Mouse (Mus musculus): ENCODE data around the gene Nr1d2. TPM values are rescaled to one million over a fixed set of nuclear protein-coding genes. Genes with fewer than 3 reads are reported as not detected.
A peak's percentile ranks its signal among the peaks of the same experiment; 100 is the strongest.
"Not testable (repeated sequence)": the region's sequence is repeated elsewhere in the genome, so short reads cannot be mapped to it uniquely, and the experiment has no call there.

Nr1d2 gene
- polyA plus RNA-seq, 1 experiment: 17.0 TPM

DNA sequence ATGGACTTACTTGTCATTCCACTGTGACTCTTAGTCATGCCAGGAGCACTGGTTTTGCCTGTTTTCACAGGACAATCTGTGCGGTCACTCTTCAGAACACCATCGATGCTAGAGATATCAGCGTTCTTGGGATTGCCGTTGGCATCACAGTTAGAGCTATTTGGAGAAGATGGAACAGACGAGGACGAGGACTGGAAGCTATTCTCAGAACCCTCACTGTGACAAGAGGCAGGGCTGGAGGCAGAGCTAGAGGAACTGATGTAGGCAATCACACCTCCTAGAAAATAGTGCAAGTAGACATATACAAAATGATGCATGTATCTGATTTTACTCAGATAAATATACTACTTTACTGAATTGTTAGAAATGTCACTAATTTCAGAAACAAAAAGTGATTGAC, 16.9 kb downstream of the Nr1d2 start:
- Histone ChIP-seq H3K27ac (ENCODE audit: insufficient read depth, low read depth, low read length) (no peak overlapping the region), H3K27me3 (replicated peaks; ENCODE audit: control insufficient read depth, insufficient read depth, low read length) (no peaks in the 10 kb centered on the region), H3K4me1 (ENCODE audit: control insufficient read depth, insufficient read depth, low read length) (no peaks in the 10 kb centered on the region; the same call in 1 of the 2 replicates), H3K36me3 (ENCODE audit: control insufficient read depth, insufficient read depth, low read length) (peaks cover 1% of the 10 kb centered on the region), H3K4me3 (ENCODE audit: insufficient read depth, low read depth, low read length) (no peak overlapping the region)
- TF ChIP-seq CTCF (conservative IDR thresholded peaks at IDR 0.05; ENCODE audit: insufficient read depth, insufficient read length, low read depth, low read length) (no peak), POLR2A (IDR thresholded peaks at IDR 0.05; ENCODE audit: low read depth, low read length) (no peak)
- DNase-seq: no peak
- 96% methylated on average over 6 of the region's 6 CpGs for WGBS

DNA sequence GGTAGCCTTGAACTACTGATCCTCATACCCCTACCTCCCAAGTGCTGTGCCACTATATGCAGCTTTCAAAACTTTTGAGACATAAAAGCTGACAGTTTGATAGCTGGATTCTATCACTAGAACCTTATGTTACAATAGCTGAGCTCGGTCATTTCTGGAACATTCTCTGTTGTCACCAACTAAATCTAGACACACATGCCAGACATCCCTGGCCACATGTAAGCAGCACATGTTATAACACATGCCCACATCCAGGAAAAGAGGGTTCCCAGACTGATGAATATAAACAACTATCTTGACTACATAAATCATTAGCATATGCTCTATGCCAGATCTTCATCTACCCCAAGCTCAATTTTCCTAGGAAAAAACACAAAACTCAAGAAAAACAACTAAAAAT, 21.8 kb downstream of the Nr1d2 start:
- no peak overlapping the region for H3K27ac ChIP-seq (ENCODE audit: insufficient read depth, low read depth, low read length)
- no peaks in the 10 kb centered on the region for H3K27me3 ChIP-seq (replicated peaks; ENCODE audit: control insufficient read depth, insufficient read depth, low read length)
- peaks cover 9% of the 10 kb centered on the region for H3K36me3 ChIP-seq (ENCODE audit: control insufficient read depth, insufficient read depth, low read length)
- no peak overlapping the region for H3K4me3 ChIP-seq (ENCODE audit: insufficient read depth, low read depth, low read length)
- DNase-seq: no peak
- TF ChIP-seq POLR2A (IDR thresholded peaks at IDR 0.05; ENCODE audit: low read depth, low read length): no peak
- no peak for TF ChIP-seq CTCF (conservative IDR thresholded peaks at IDR 0.05; ENCODE audit: insufficient read depth, insufficient read length, low read depth, low read length)
- WGBS: 85% methylated on average over 1 of the region's 1 CpGs
- H3K4me1 ChIP-seq (ENCODE audit: control insufficient read depth, insufficient read depth, low read length): no peaks in the 10 kb centered on the region

DNA sequence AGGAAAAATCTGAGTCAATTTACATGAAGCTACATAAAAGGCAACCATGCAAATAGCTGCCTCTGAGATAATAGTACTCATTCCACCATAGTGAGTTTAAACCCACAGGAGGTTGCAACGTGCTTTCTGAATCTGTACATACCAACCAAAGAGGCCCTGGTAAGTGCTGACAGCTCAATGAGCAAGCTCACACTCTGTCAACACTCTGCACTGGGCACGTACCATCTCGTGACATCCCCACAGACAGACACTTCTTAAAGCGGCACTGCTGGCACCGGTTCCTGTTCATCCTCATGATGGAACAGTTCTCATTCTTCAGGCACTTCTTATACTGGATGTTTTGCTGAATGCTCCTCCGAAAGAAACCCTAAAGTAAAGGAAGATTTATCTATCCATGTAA, 22.5 kb downstream of the Nr1d2 start:
- DNase-seq: no peak
- Histone ChIP-seq H3K27me3 (replicated peaks; ENCODE audit: control insufficient read depth, insufficient read depth, low read length) (no peaks in the 10 kb centered on the region), H3K4me1 (ENCODE audit: control insufficient read depth, insufficient read depth, low read length) (no peaks in the 10 kb centered on the region), H3K4me3 (ENCODE audit: insufficient read depth, low read depth, low read length) (no peak overlapping the region), H3K36me3 (ENCODE audit: control insufficient read depth, insufficient read depth, low read length) (peaks cover 11% of the 10 kb centered on the region), H3K27ac (ENCODE audit: insufficient read depth, low read depth, low read length) (no peak overlapping the region)
- TF ChIP-seq POLR2A (IDR thresholded peaks at IDR 0.05; ENCODE audit: low read depth, low read length) (no peak), CTCF (conservative IDR thresholded peaks at IDR 0.05; ENCODE audit: insufficient read depth, insufficient read length, low read depth, low read length) (no peak)
- WGBS: 94% methylated on average over 6 of the region's 6 CpGs

DNA sequence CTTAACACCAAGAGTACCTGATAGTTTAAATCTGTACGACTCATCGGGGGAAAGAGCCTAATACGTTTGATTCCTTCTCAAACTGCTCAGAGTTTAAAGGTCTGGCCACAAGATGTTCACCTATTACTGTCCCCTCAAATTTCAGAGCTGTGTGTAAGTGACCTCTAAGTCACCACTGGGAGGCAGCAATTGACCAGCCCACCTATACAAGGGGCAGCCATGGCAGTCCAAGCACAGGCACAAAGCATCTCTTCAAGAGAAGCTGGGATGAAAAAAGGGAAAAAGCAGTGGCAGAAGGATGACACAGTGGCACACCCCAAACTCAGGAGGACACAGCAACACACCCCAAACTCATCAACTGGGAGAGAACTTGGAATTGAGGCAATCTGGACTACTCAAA, 28.1 kb downstream of the Nr1d2 start:
- Histone ChIP-seq H3K4me3 (ENCODE audit: insufficient read depth, low read depth, low read length) (no peak overlapping the region), H3K36me3 (ENCODE audit: control insufficient read depth, insufficient read depth, low read length) (peaks cover 23% of the 10 kb centered on the region), H3K27me3 (replicated peaks; ENCODE audit: control insufficient read depth, insufficient read depth, low read length) (no peaks in the 10 kb centered on the region), H3K27ac (ENCODE audit: insufficient read depth, low read depth, low read length) (no peak overlapping the region), H3K4me1 (ENCODE audit: control insufficient read depth, insufficient read depth, low read length) (no peaks in the 10 kb centered on the region)
- WGBS: 87% methylated on average over 3 of the region's 3 CpGs
- DNase-seq: peak; percentile 34
- TF ChIP-seq POLR2A (IDR thresholded peaks at IDR 0.05; ENCODE audit: low read depth, low read length) (no peak), CTCF (conservative IDR thresholded peaks at IDR 0.05; ENCODE audit: insufficient read depth, insufficient read length, low read depth, low read length) (peak; percentile 53)

DNA sequence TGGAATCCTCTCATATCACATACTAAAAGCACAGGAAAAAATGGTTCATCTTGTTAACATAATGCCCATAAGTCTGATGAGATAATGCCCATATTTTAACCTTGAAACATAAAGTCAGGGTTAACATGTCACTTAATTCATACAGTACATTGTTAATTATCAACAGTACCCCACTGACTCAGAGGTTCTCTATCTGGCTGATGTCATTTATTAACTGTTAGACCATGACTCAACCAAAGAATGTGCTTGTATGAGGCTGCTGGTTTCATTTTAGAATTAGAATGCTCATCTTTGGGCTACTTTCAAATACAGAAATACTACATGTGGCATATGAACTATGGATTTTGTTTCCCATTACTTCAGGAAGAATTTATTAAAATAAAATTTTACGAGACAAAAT, 34.6 kb downstream of the Nr1d2 start:
- H3K4me3 ChIP-seq (ENCODE audit: insufficient read depth, low read depth, low read length); H3K4me1 ChIP-seq (ENCODE audit: control insufficient read depth, insufficient read depth, low read length); H3K27me3 ChIP-seq (replicated peaks; ENCODE audit: control insufficient read depth, insufficient read depth, low read length); H3K27ac ChIP-seq (ENCODE audit: insufficient read depth, low read depth, low read length): not testable (repeated sequence)
- WGBS: 90% methylated on average over 1 of the region's 1 CpGs
- DNase-seq: peak; percentile 29
- H3K36me3 ChIP-seq (ENCODE audit: control insufficient read depth, insufficient read depth, low read length): peaks cover 13% of the 10 kb centered on the region

DNA sequence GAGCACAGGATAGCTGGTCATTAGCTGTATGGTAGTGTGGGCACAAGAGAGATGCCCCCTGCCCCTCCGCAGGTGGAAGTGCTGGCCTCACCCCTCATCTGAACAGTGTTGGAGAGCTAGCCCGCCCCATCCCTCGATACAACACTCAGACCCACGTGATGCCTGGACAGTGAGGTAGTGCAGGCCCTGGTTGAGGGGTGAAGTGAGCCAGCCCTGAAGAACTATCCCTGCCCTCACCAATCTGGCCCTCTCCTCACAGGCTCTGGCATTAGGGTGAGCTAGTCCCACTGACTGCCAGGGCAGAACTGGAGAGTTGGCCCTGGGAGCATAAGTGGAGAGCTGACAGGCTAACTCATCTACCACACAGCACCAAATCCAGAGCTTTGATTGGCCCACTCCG, 37.5 kb downstream of the Nr1d2 start:
- Histone ChIP-seq H3K4me1 (ENCODE audit: control insufficient read depth, insufficient read depth, low read length) (0 out of 2 replicates have a peak, but pooled peaks cover 2% of the 10 kb centered on the region), H3K4me3 (ENCODE audit: insufficient read depth, low read depth, low read length) (no peak overlapping the region), H3K27ac (ENCODE audit: insufficient read depth, low read depth, low read length) (no peak overlapping the region), H3K36me3 (ENCODE audit: control insufficient read depth, insufficient read depth, low read length) (peaks cover 4% of the 10 kb centered on the region), H3K27me3 (replicated peaks; ENCODE audit: control insufficient read depth, insufficient read depth, low read length) (no peaks in the 10 kb centered on the region)
- no peak for DNase-seq
- 94% methylated on average over 5 of the region's 5 CpGs for WGBS
- TF ChIP-seq POLR2A (IDR thresholded peaks at IDR 0.05; ENCODE audit: low read depth, low read length) (no peak), CTCF (conservative IDR thresholded peaks at IDR 0.05; ENCODE audit: insufficient read depth, insufficient read length, low read depth, low read length) (no peak)

DNA sequence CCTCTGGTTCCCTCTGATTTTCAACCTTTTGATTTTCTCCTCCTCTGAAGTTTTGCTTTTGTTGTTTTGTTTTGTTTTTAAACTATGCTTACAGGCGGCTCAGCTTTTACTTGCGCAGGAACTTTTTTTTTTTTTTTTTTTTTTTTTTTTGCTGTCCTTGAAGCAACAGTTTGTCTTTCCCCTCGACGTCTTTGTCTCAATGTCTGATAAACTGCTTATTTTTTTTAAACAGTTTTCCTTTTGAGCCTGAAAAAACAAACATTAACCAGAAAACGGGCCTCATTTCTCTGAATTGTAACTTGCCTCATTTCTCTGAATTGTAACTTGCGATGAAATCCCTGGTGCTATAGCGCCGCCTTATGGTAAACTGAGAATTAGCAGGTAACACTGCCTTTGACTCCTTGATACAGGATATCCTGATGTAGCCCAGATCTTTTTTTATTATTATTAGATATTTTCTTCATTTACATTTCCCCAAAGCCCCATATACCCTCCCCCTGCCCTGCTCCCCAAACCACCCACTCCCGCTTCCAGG, 52.0 kb downstream of the Nr1d2 start:
- DNase-seq: peak; percentile 88
- Histone ChIP-seq H3K4me3 (ENCODE audit: insufficient read depth, low read depth, low read length) (no peak overlapping the region), H3K27ac (ENCODE audit: insufficient read depth, low read depth, low read length) (peak overlapping the region; percentile 82; the same call in 1 of the 2 replicates), H3K27me3 (replicated peaks; ENCODE audit: control insufficient read depth, insufficient read depth, low read length) (no peaks in the 10 kb centered on the region), H3K4me1 (ENCODE audit: control insufficient read depth, insufficient read depth, low read length) (no peaks in the 10 kb centered on the region), H3K36me3 (ENCODE audit: control insufficient read depth, insufficient read depth, low read length) (no peaks in the 10 kb centered on the region)
- TF ChIP-seq POLR2A (IDR thresholded peaks at IDR 0.05; ENCODE audit: low read depth, low read length) (no peak), CTCF (conservative IDR thresholded peaks at IDR 0.05; ENCODE audit: insufficient read depth, insufficient read length, low read depth, low read length) (no peak; the same call in 1 of the 2 replicates)
- 26% methylated on average over 9 of the region's 9 CpGs for whole genome bisulfite sequencing

DNA sequence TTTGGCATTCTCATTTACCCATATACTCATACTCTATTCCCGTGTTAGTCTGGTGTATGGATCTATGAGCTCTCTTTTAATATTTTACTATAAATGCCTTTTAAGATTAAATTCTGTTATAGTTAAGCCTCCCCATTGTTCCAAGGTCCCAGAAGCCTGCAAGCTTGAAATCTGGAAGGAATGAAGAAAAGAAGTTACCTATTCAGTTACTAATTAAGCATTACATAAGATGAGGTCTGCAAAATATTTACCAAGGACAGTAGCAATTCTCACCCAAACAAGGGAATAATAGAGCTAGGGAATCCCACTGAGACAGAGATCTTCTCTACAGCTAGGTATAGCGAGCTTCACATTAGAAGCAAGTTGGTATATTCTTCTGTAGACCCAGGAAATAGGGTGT, 61.4 kb downstream of the Nr1d2 start:
- DNase-seq: peak; percentile 61
- H3K4me1 ChIP-seq (ENCODE audit: control insufficient read depth, insufficient read depth, low read length); H3K36me3 ChIP-seq (ENCODE audit: control insufficient read depth, insufficient read depth, low read length); H3K4me3 ChIP-seq (ENCODE audit: insufficient read depth, low read depth, low read length); H3K27me3 ChIP-seq (replicated peaks; ENCODE audit: control insufficient read depth, insufficient read depth, low read length); H3K27ac ChIP-seq (ENCODE audit: insufficient read depth, low read depth, low read length): not testable (repeated sequence)
- 43% methylated on average over 2 of the region's 2 CpGs for WGBS
